Mouse (Mus musculus) liver, postnatal 0 days (tissue): ENCODE results near the gene Snx1.

Experiments used
- CTCF ChIP-seq: sonication (generic); IDR thresholded peaks from 2 replicates; pipeline ENCODE4 v1.5.1; 2016; ENCODE audit warnings: antibody characterized with exemption, low read depth
- EP300 ChIP-seq: IDR thresholded peaks from 2 replicates; pipeline ENCODE4 v1.6.1; 2016; ENCODE audit warnings: antibody characterized with exemption, low read depth, mild to moderate bottlenecking

DNA sequence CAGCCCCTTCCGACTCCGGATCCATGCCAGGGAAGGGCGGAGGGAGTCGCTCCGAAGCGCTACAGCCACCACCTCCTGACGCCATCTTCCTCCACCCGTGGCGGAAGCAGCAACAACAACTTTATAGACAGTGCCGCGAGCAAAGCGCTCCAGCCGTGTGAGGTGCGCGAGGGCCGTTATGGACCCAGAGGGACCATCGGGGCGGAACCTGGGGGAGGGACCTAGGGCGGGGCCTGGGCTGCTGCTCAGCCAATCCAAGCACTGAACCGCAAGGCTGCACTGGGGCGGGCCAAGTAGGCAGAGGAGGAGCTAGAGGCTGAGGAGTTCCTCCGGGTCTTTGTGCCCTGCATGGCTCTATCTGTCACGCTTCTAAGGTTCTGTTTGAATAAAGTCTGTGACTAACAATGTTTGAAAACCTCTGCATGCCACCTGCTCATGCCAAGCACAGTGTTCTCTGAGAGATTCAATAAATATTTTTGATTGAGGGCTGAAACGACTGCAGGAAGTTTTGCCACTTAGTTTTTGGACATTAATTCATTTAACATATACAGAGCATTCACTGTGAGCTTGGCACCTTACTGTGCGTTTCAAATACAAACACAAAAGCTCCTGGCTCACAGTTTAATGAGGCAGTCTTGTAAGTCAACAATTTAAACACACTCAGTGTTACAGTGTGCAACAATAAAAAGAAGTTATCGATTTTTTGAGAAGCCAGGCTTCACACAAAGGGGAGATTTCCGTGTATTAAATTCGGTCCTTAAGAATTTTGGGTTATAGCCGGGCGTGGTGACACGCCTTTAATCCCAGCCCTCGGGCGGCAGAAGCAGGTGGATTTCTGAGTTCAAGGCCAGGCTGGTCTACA lies 1.5 kb downstream of the Snx1 start:
- TF ChIP-seq CTCF (peak; percentile 27; the same call in 1 of the 2 replicates), EP300 (peak; percentile 57; the same call in 1 of the 2 replicates)
